Comparison of ENCODE assay signal across 8 mouse cellular contexts in genomic region chr5:75834766-75835555, GRCm38 (mm10).
A peak's percentile ranks its signal among the peaks of the same experiment; 100 is the strongest.
DNase-seq lines count a peak whose midpoint lies in the region; ATAC-seq and TF ChIP-seq lines count a peak whose summit lies in the region.

No protein-coding gene starts in this region.

- no peaks in the 10 kb centered on the region for H3K27me3 ChIP-seq in forebrain, embryonic 13.5 days
- H3K27me3 ChIP-seq in forebrain, embryonic 12.5 days = no peaks in the 10 kb centered on the region
- H3K27me3 ChIP-seq in lung, embryonic 14.5 days (ENCODE audit: insufficient read depth, low read length) = no peaks in the 10 kb centered on the region

- no peak overlapping the region for H3K9ac ChIP-seq in forebrain, embryonic 13.5 days
- no peak overlapping the region for H3K9ac ChIP-seq in forebrain, embryonic 12.5 days
- peak overlapping the region; percentile 26 for H3K9ac ChIP-seq in lung, embryonic 14.5 days

- H3K4me3 ChIP-seq in forebrain, embryonic 13.5 days = no peak overlapping the region
- no peak overlapping the region for H3K4me3 ChIP-seq in forebrain, embryonic 12.5 days (replicated peaks)
- H3K4me3 ChIP-seq in lung, embryonic 14.5 days (ENCODE audit: low read depth, low read length) = peak overlapping the region; percentile 24

- 72% methylated on average over 17 of the region's 17 CpGs for WGBS in forebrain, embryonic 13.5 days
- 75% methylated on average over 17 of the region's 17 CpGs for WGBS in forebrain, embryonic 12.5 days
- 24% methylated on average over 17 of the region's 17 CpGs for WGBS in lung, embryonic 14.5 days

- no peak for ATAC-seq in forebrain, embryonic 13.5 days
- no peak for ATAC-seq in forebrain, embryonic 12.5 days (ENCODE audit: low FRiP score)
- peak; percentile 48; the same call in 1 of the 2 replicates for ATAC-seq in lung, embryonic 14.5 days (ENCODE audit: insufficient read depth)

- H3K36me3 ChIP-seq in forebrain, embryonic 13.5 days (ENCODE audit: poor library complexity, severe bottlenecking) = no peaks in the 10 kb centered on the region
- no peaks in the 10 kb centered on the region for H3K36me3 ChIP-seq in forebrain, embryonic 12.5 days (replicated peaks)
- H3K36me3 ChIP-seq in lung, embryonic 14.5 days (ENCODE audit: insufficient read depth) = no peaks in the 10 kb centered on the region

- DNase-seq in heart, adult 18-20 months = peak; percentile 47 to 70
- DNase-seq in kidney, adult 18-20 months = peak; percentile 19
- peak; percentile 71 for DNase-seq in lung, embryonic 14.5 days
- no peak for DNase-seq in urinary bladder, adult 18-20 months (ENCODE audit: low spot score in 2 of 2)
- no peak for DNase-seq in spleen, postnatal 36 days (ENCODE audit: low spot score in 2 of 2)
- DNase-seq in adrenal gland, postnatal 25 days = no peak

- 0 out of 2 replicates have a peak, but pooled peaks cover 5% of the 10 kb centered on the region for H3K4me1 ChIP-seq in forebrain, embryonic 13.5 days
- peaks cover 3% of the 10 kb centered on the region; the same call in 1 of the 2 replicates for H3K4me1 ChIP-seq in forebrain, embryonic 12.5 days
- peaks cover 3% of the 10 kb centered on the region for H3K4me1 ChIP-seq in lung, embryonic 14.5 days (ENCODE audit: insufficient read depth)

- no peak for TF ChIP-seq CTCF in lung, embryonic 14.5 days (IDR thresholded peaks at IDR 0.05; ENCODE audit: low read depth)

- H3K4me2 ChIP-seq in forebrain, embryonic 13.5 days = no peak overlapping the region
- no peak overlapping the region for H3K4me2 ChIP-seq in forebrain, embryonic 12.5 days
- peak overlapping the region; percentile 64 for H3K4me2 ChIP-seq in lung, embryonic 14.5 days

- 0 out of 2 replicates have a peak overlapping the region, but pooled peaks have one; percentile 10 for H3K27ac ChIP-seq in forebrain, embryonic 13.5 days
- no peak overlapping the region for H3K27ac ChIP-seq in forebrain, embryonic 12.5 days
- peak overlapping the region; percentile 4 for H3K27ac ChIP-seq in lung, embryonic 14.5 days (ENCODE audit: low read depth)

- H3K9me3 ChIP-seq in forebrain, embryonic 13.5 days (replicated peaks) = no peaks in the 10 kb centered on the region
- H3K9me3 ChIP-seq in forebrain, embryonic 12.5 days = no peaks in the 10 kb centered on the region
- no peaks in the 10 kb centered on the region for H3K9me3 ChIP-seq in lung, embryonic 14.5 days (ENCODE audit: low read depth, low read length)

Comparison
In these comparisons a context has a peak if more than half of its experiments do, and no peak if none do; other contexts are left out.
1. DNase-seq: peak in heart, adult 18-20 months (2 of 2), kidney, adult 18-20 months (single experiment) and lung, embryonic 14.5 days (single experiment); none in urinary bladder, adult 18-20 months (0 of 2), spleen, postnatal 36 days (0 of 2) and adrenal gland, postnatal 25 days (single experiment).